Mouse (Mus musculus): Measurements from ENCODE around the gene Xcl1. TPM values are rescaled to one million over a fixed set of nuclear protein-coding genes. Genes with fewer than 3 reads are reported as not detected.

Xcl1 gene
- polyA plus RNA-seq, 1 experiment from 2014 or later: not detected

DNA sequence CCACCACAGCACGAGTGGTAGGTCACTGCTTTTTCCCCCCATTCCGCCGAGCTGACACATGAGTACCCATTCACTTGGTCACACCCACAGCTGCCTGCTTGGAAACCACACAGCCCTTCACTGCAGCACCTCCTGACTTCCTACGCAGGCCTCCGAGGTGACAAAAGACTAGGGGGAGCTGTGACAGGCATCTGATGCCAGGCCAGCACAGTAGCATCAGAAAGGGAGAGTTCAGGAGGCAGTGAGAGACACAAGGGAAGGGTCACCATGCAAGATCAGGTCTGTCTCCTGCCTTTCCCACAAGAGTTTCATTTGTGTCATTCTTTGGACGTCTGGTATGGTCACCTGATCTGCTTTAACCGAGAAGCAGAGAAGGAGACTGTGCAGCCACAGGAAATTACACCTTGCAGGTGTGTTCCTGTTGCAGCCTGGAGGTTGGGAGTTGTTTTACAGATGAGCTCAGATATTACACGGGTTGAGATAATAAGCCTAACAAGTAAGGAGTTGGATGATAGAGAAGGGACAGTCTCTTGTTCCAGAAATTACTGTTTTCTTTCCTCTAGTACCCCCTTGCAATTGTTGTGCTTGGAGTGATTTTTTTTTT lies 30.9 kb upstream of the Xcl1 start:
- no peaks in the 10 kb centered on the region for H3K4me1 ChIP-seq (ENCODE audit: control insufficient read depth, insufficient read depth, low read length)
- H3K36me3 ChIP-seq (replicated peaks; ENCODE audit: control insufficient read depth, insufficient read depth, low read depth, low read length): no peaks in the 10 kb centered on the region
- ATAC-seq (replicated peaks; ENCODE audit: insufficient number of reproducible peaks, low FRiP score, low TSS enrichment, low read depth): no peak
- no peak overlapping the region for H3K4me3 ChIP-seq (ENCODE audit: low read depth, low read length)
- H3K27me3 ChIP-seq (ENCODE audit: control insufficient read depth, insufficient read depth, low read length): no peaks in the 10 kb centered on the region
- no peak overlapping the region for H3K4me2 ChIP-seq (ENCODE audit: low read depth, low read length)
- no peaks in the 10 kb centered on the region for H3K9me3 ChIP-seq (replicated peaks; ENCODE audit: control insufficient read depth, low read length)
- no peak overlapping the region for H3K27ac ChIP-seq (replicated peaks; ENCODE audit: low read depth, low read length)
- no peak for DNase-seq (ENCODE audit: low spot score)
- H3K9ac ChIP-seq (replicated peaks; ENCODE audit: low read length): no peak overlapping the region
- 43% methylated on average over 8 of the region's 8 CpGs for WGBS

- no peak overlapping the region for H3K27ac ChIP-seq (replicated peaks; ENCODE audit: low read depth, low read length)
- no peak for ATAC-seq (replicated peaks; ENCODE audit: insufficient number of reproducible peaks, low FRiP score, low TSS enrichment, low read depth)
- H3K9ac ChIP-seq (replicated peaks; ENCODE audit: low read length): no peak overlapping the region
- H3K27me3 ChIP-seq (ENCODE audit: control insufficient read depth, insufficient read depth, low read length): no peaks in the 10 kb centered on the region
- no peak for DNase-seq (ENCODE audit: low spot score)
- no peaks in the 10 kb centered on the region for H3K36me3 ChIP-seq (replicated peaks; ENCODE audit: control insufficient read depth, insufficient read depth, low read depth, low read length)
- H3K9me3 ChIP-seq (replicated peaks; ENCODE audit: control insufficient read depth, low read length): no peaks in the 10 kb centered on the region
- no peak overlapping the region for H3K4me3 ChIP-seq (ENCODE audit: low read depth, low read length)
- no peaks in the 10 kb centered on the region for H3K4me1 ChIP-seq (ENCODE audit: control insufficient read depth, insufficient read depth, low read length)
- 68% methylated on average over 2 of the region's 2 CpGs for WGBS
- H3K4me2 ChIP-seq (ENCODE audit: low read depth, low read length): no peak overlapping the region
These were observed 25.3 kb upstream of the Xcl1 start for GRCm38 (mm10) chr1:164960610-164961009.

- Histone ChIP-seq H3K36me3 (replicated peaks; ENCODE audit: control insufficient read depth, insufficient read depth, low read depth, low read length) (no peaks in the 10 kb centered on the region), H3K27me3 (ENCODE audit: control insufficient read depth, insufficient read depth, low read length) (no peaks in the 10 kb centered on the region), H3K9me3 (replicated peaks; ENCODE audit: control insufficient read depth, low read length) (no peaks in the 10 kb centered on the region), H3K4me2 (ENCODE audit: low read depth, low read length) (no peak overlapping the region), H3K27ac (replicated peaks; ENCODE audit: low read depth, low read length) (no peak overlapping the region), H3K4me1 (ENCODE audit: control insufficient read depth, insufficient read depth, low read length) (no peaks in the 10 kb centered on the region), H3K4me3 (ENCODE audit: low read depth, low read length) (no peak overlapping the region), H3K9ac (replicated peaks; ENCODE audit: low read length) (no peak overlapping the region)
- WGBS: 62% methylated on average over 11 of the region's 11 CpGs
- ATAC-seq (replicated peaks; ENCODE audit: insufficient number of reproducible peaks, low FRiP score, low TSS enrichment, low read depth) (no peak), DNase-seq (ENCODE audit: low spot score) (no peak)
These were observed 24.6 kb upstream of the Xcl1 start for GRCm38 (mm10) chr1:164959787-164960385.

GRCm38 (mm10) chr1:164959160-164959559 lies 23.8 kb upstream of the Xcl1 start:
- no peak for DNase-seq (ENCODE audit: low spot score)
- H3K4me1 ChIP-seq (ENCODE audit: control insufficient read depth, insufficient read depth, low read length): no peaks in the 10 kb centered on the region
- no peaks in the 10 kb centered on the region for H3K36me3 ChIP-seq (replicated peaks; ENCODE audit: control insufficient read depth, insufficient read depth, low read depth, low read length)
- no peak overlapping the region for H3K9ac ChIP-seq (replicated peaks; ENCODE audit: low read length)
- H3K4me3 ChIP-seq (ENCODE audit: low read depth, low read length): no peak overlapping the region
- no peaks in the 10 kb centered on the region for H3K9me3 ChIP-seq (replicated peaks; ENCODE audit: control insufficient read depth, low read length)
- no peak overlapping the region for H3K27ac ChIP-seq (replicated peaks; ENCODE audit: low read depth, low read length)
- no peaks in the 10 kb centered on the region for H3K27me3 ChIP-seq (ENCODE audit: control insufficient read depth, insufficient read depth, low read length)
- WGBS: 90% methylated on average over 3 of the region's 3 CpGs
- no peak overlapping the region for H3K4me2 ChIP-seq (ENCODE audit: low read depth, low read length)
- no peak for ATAC-seq (replicated peaks; ENCODE audit: insufficient number of reproducible peaks, low FRiP score, low TSS enrichment, low read depth)

- no peak overlapping the region for H3K27ac ChIP-seq (replicated peaks; ENCODE audit: low read depth, low read length)
- no peaks in the 10 kb centered on the region for H3K27me3 ChIP-seq (ENCODE audit: control insufficient read depth, insufficient read depth, low read length)
- DNase-seq (ENCODE audit: low spot score) (no peak), ATAC-seq (replicated peaks; ENCODE audit: insufficient number of reproducible peaks, low FRiP score, low TSS enrichment, low read depth) (no peak)
- H3K4me1 ChIP-seq (ENCODE audit: control insufficient read depth, insufficient read depth, low read length): no peaks in the 10 kb centered on the region
- H3K9ac ChIP-seq (replicated peaks; ENCODE audit: low read length): no peak overlapping the region
- H3K36me3 ChIP-seq (replicated peaks; ENCODE audit: control insufficient read depth, insufficient read depth, low read depth, low read length): no peaks in the 10 kb centered on the region
- 85% methylated on average over 3 of the region's 3 CpGs for WGBS
- no peak overlapping the region for H3K4me3 ChIP-seq (ENCODE audit: low read depth, low read length)
- no peak overlapping the region for H3K4me2 ChIP-seq (ENCODE audit: low read depth, low read length)
- H3K9me3 ChIP-seq (replicated peaks; ENCODE audit: control insufficient read depth, low read length): no peaks in the 10 kb centered on the region
These were observed 22.6 kb upstream of the Xcl1 start for GRCm38 (mm10) chr1:164957974-164958373.

GRCm38 (mm10) chr1:164956725-164957399 lies 21.5 kb upstream of the Xcl1 start:
- Histone ChIP-seq H3K27me3 (ENCODE audit: control insufficient read depth, insufficient read depth, low read length) (no peaks in the 10 kb centered on the region), H3K4me3 (ENCODE audit: low read depth, low read length) (no peak overlapping the region), H3K27ac (replicated peaks; ENCODE audit: low read depth, low read length) (no peak overlapping the region), H3K9me3 (replicated peaks; ENCODE audit: control insufficient read depth, low read length) (no peaks in the 10 kb centered on the region), H3K9ac (replicated peaks; ENCODE audit: low read length) (no peak overlapping the region), H3K4me2 (ENCODE audit: low read depth, low read length) (no peak overlapping the region), H3K4me1 (ENCODE audit: control insufficient read depth, insufficient read depth, low read length) (no peaks in the 10 kb centered on the region), H3K36me3 (replicated peaks; ENCODE audit: control insufficient read depth, insufficient read depth, low read depth, low read length) (no peaks in the 10 kb centered on the region)
- 82% methylated on average over 3 of the region's 3 CpGs for WGBS
- ATAC-seq (replicated peaks; ENCODE audit: insufficient number of reproducible peaks, low FRiP score, low TSS enrichment, low read depth) (no peak), DNase-seq (ENCODE audit: low spot score) (no peak)

DNA sequence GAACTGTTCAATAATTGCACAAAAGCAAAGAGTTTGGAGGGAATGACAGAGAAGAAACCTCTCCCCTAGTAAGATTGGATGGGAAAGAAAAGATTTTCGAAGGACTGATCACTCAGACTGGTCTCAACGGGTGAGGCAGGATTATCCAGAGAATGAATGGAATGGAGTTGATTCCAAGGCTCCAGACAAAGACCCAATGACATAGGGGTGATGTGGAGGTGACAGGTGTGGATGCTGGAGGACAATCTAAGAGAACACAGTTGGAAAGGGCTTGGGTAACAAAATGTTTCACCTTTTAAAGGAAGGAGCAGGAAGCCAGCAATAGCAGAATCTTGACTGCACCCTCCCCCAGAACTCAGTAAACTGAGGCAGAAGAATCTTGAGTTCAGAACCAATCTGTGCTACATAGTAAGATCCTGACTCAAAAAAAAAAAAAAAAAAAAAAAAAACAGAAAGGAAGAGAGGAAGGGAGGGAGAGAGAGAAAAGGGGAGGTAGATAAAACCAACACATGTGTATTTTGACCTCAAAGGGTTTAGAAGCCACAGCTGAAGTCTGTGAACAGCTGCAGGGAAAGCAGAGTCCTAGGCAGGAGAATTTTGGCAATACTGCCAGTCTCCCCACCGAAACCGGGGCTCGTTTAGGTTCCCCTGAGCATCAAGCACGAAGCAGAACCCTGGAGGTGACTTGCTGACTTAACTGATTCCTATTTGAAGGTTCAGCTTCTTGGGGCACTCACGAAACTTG lies 20.3 kb upstream of the Xcl1 start:
- H3K27ac ChIP-seq (replicated peaks; ENCODE audit: low read depth, low read length): no peak overlapping the region
- no peaks in the 10 kb centered on the region for H3K36me3 ChIP-seq (replicated peaks; ENCODE audit: control insufficient read depth, insufficient read depth, low read depth, low read length)
- no peaks in the 10 kb centered on the region for H3K4me1 ChIP-seq (ENCODE audit: control insufficient read depth, insufficient read depth, low read length)
- H3K9ac ChIP-seq (replicated peaks; ENCODE audit: low read length): no peak overlapping the region
- no peaks in the 10 kb centered on the region for H3K27me3 ChIP-seq (ENCODE audit: control insufficient read depth, insufficient read depth, low read length)
- H3K4me3 ChIP-seq (ENCODE audit: low read depth, low read length): no peak overlapping the region
- 68% methylated on average over 7 of the region's 7 CpGs for WGBS
- ATAC-seq (replicated peaks; ENCODE audit: insufficient number of reproducible peaks, low FRiP score, low TSS enrichment, low read depth) (no peak), DNase-seq (ENCODE audit: low spot score) (no peak)
- no peaks in the 10 kb centered on the region for H3K9me3 ChIP-seq (replicated peaks; ENCODE audit: control insufficient read depth, low read length)
- no peak overlapping the region for H3K4me2 ChIP-seq (ENCODE audit: low read depth, low read length)

- no peaks in the 10 kb centered on the region for H3K27me3 ChIP-seq (ENCODE audit: control insufficient read depth, insufficient read depth, low read length)
- no peak overlapping the region for H3K4me3 ChIP-seq (ENCODE audit: low read depth, low read length)
- DNase-seq (ENCODE audit: low spot score) (no peak), ATAC-seq (replicated peaks; ENCODE audit: insufficient number of reproducible peaks, low FRiP score, low TSS enrichment, low read depth) (no peak)
- H3K9ac ChIP-seq (replicated peaks; ENCODE audit: low read length): no peak overlapping the region
- H3K36me3 ChIP-seq (replicated peaks; ENCODE audit: control insufficient read depth, insufficient read depth, low read depth, low read length): no peaks in the 10 kb centered on the region
- H3K9me3 ChIP-seq (replicated peaks; ENCODE audit: control insufficient read depth, low read length): no peaks in the 10 kb centered on the region
- no peaks in the 10 kb centered on the region for H3K4me1 ChIP-seq (ENCODE audit: control insufficient read depth, insufficient read depth, low read length)
- H3K4me2 ChIP-seq (ENCODE audit: low read depth, low read length): no peak overlapping the region
- no peak overlapping the region for H3K27ac ChIP-seq (replicated peaks; ENCODE audit: low read depth, low read length)
- 89% methylated on average over 6 of the region's 6 CpGs for WGBS
These were observed 18.2 kb upstream of the Xcl1 start for GRCm38 (mm10) chr1:164953574-164953973.
